Mouse (Mus musculus) B cell, adult 67 days (primary cell): ENCODE results near the gene Aadat. TPM values are rescaled to one million over a fixed set of nuclear protein-coding genes. Genes with fewer than 3 reads are reported as not detected.

Experiments
- total RNA-seq, 2 experiments: library from RNA; stranded (reverse); gene quantifications; 4 replicates each; pipeline ENCODE4 v1.2.4; 2023

The Aadat gene
- not detected for total RNA-seq

DNA sequence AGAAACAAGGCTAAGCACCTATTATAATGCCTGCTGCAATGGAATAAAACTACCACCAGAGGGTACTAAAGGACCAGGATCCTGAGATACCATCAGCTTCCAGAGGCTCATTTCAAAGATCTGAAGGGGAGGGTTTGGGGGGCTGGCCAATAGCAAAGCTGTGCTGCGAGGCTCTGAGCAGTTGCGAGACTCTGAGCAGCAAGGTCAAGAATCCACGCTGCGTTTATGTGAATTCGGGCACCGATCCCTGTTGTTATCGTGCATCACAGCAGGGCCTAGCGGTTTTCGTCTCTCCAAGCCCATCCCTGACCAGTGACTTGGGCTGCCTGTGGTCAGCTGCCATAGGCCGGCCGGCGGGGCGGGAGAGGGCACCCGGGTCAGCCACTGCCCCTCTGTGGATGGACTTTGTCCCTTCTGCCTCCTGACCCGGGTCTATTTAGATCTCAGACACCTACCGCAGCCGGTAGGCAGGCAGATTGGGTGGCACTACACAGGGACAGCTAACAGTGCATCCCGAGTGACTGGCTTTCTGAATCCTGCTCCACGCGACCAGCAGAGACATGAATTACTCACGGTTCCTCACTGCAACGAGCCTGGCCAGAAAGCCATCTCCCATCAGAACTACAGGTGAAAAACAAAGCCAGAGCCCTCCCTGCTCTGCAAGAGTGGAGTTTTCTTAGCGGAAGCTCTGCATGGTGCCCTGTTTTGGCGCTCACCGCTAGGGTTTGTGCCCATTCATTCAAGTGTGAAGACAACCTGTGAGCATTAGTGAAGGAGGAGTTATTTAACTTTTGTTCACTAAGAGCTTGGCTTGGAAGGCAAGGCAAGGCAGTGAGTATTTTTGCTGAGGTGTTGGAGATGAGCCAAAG, at the start of gene Aadat:
Gene Aadat, plus strand, starts transcription at position 280 of the 869 bp plus-strand sequence.

DNA sequence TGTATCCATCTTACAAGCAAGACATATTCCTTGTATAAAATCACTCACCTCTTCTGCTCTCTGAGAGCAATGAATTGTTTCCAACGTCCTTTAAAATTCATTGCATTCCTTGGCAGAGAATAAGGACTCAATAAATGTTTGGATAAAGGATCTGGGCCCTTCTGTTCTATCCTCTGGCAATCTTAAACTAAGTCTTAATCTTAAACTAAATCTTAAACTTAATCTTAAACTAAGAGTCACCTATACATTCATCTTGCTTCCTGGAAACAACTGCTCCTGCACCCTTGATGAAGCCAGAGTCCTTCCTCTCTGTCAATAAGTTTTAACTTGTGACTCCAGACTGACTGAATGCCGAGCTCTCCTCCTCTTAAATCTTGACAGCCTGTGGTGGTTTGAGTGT, 2.6 kb upstream of the Aadat start, which contains the start of gene Gm10283:
Gene Gm10283, minus strand, starts transcription at position 101 of the 400 bp plus-strand sequence.

Other genes with a start within 250 kb of the Aadat start
- gene Gm10283, start 2.7 kb upstream of the Aadat start, total RNA-seq: not detected
- under 1 TPM in 1 of 2 experiments, not detected in 1; 0.29 TPM for gene Mfap3l, start 126.9 kb downstream of the Aadat start, total RNA-seq